Mouse (Mus musculus): Measurements from ENCODE around the gene Smpd3. TPM values are rescaled to one million over a fixed set of nuclear protein-coding genes. Genes with fewer than 3 reads are reported as not detected.
A peak's percentile ranks its signal among the peaks of the same experiment; 100 is the strongest.

The Smpd3 gene
- polyA plus RNA-seq, 1 experiment, result not detected

DNA sequence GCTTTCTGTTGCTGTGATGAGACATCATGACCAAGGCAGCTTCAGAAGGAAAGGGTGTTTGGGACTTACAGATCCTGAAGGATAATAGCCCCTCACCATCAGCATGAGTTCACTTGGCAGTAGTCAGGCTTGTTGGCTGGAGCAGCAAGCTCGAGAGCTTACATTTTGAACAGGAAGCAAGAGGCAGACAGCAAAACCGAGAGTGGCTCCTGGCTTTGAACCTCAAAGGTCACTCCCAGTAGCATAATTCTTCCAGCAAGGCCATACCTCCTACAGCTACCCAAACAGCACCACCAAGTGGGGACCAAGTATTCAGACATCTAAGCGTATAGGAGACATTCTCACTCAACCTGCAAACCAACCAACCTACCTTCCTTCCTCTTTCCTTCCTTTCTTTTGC lies 105.0 kb downstream of the Smpd3 start:
- WGBS, result 72% methylated on average over 3 of the region's 3 CpGs
- Histone ChIP-seq H3K27ac (ENCODE audit: insufficient read depth, low read depth, low read length) (no peak overlapping the region), H3K4me1 (ENCODE audit: control insufficient read depth, insufficient read depth, low read length) (no peaks in the 10 kb centered on the region), H3K4me3 (ENCODE audit: insufficient read depth, low read depth, low read length) (no peak overlapping the region)
- no peak for TF ChIP-seq POLR2A (IDR thresholded peaks at IDR 0.05; ENCODE audit: insufficient read depth, low read depth, low read length)
- TF ChIP-seq CTCF (IDR thresholded peaks at IDR 0.05; ENCODE audit: insufficient read depth, low read depth, low read length), result no peak

DNA sequence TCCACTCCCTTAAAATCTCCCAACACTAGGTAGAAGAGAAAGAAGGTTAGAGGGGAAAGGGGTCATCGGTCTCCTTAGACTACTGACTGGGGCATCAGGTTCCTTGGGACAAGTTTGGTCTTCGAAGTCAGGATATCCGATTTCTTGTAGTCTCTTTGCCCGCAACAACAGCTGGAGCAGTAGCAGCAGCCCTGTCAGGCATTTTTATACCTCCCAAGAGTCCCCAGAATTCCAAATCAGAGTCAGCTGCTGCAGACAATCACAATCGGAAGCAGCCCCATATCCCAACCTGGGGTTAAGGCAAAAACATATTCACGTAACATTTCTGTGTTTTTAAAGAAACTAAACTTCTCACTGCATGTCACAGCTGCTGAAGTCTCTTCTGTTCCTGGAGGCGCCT lies 106.3 kb downstream of the Smpd3 start:
- TF ChIP-seq CTCF (IDR thresholded peaks at IDR 0.05; ENCODE audit: insufficient read depth, low read depth, low read length), result no peak
- H3K4me1 ChIP-seq (ENCODE audit: control insufficient read depth, insufficient read depth, low read length), result no peaks in the 10 kb centered on the region
- WGBS, result 98% methylated on average over 7 of the region's 7 CpGs
- H3K27ac ChIP-seq (ENCODE audit: insufficient read depth, low read depth, low read length), result no peak overlapping the region
- H3K4me3 ChIP-seq (ENCODE audit: insufficient read depth, low read depth, low read length), result no peak overlapping the region

DNA sequence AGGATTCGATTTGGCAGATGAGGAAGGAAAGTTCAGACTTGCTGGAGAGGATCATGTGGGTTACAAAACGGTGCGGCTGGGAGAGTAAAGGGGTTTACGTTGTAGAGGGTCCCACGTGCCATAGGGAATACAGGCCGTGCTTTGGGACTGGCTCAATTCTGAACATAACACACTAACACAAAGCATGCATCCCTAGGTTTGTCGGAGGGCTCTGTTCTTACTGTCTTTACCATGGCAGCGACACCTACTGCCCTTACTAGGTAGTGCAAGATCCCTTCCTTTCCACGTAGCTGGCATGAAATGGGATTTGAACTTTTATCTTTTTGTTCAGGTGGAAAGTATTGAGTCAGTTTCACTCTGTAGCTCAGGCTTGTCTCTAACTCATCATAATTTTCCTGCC lies 111.2 kb downstream of the Smpd3 start:
- TF ChIP-seq POLR2A (IDR thresholded peaks at IDR 0.05; ENCODE audit: insufficient read depth, low read depth, low read length), result no peak
- TF ChIP-seq CTCF (IDR thresholded peaks at IDR 0.05; ENCODE audit: insufficient read depth, low read depth, low read length), result no peak
- no peaks in the 10 kb centered on the region for H3K4me1 ChIP-seq (ENCODE audit: control insufficient read depth, insufficient read depth, low read length)
- no peak overlapping the region for H3K27ac ChIP-seq (ENCODE audit: insufficient read depth, low read depth, low read length)
- WGBS, result 43% methylated on average over 9 of the region's 9 CpGs
- H3K4me3 ChIP-seq (ENCODE audit: insufficient read depth, low read depth, low read length), result no peak overlapping the region

DNA sequence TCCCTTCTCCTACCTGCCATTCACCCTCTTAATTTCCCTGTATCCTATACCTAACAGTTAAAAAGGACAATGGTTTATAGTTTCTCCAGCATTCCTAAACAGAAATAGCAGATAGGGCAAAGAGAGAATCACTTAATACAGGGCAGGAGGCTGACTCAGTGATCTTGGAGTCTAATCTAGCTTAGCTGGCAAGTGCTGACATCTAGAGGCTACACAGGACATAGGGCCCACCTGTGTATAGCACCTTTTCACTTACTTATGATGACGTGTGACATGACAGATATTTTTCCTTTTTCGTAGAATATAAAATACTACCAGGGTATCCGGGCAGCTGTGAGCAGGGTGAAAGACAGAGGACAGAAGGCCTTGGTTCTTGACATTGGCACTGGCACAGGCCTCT lies 118.2 kb downstream of the Smpd3 start:
- TF ChIP-seq CTCF (IDR thresholded peaks at IDR 0.05; ENCODE audit: insufficient read depth, low read depth, low read length), result no peak
- TF ChIP-seq POLR2A (IDR thresholded peaks at IDR 0.05; ENCODE audit: insufficient read depth, low read depth, low read length), result no peak
- no peak overlapping the region for H3K27ac ChIP-seq (ENCODE audit: insufficient read depth, low read depth, low read length)
- no peaks in the 10 kb centered on the region for H3K4me1 ChIP-seq (ENCODE audit: control insufficient read depth, insufficient read depth, low read length)
- no peak overlapping the region for H3K4me3 ChIP-seq (ENCODE audit: insufficient read depth, low read depth, low read length)
- 86% methylated on average over 3 of the region's 3 CpGs for WGBS

DNA sequence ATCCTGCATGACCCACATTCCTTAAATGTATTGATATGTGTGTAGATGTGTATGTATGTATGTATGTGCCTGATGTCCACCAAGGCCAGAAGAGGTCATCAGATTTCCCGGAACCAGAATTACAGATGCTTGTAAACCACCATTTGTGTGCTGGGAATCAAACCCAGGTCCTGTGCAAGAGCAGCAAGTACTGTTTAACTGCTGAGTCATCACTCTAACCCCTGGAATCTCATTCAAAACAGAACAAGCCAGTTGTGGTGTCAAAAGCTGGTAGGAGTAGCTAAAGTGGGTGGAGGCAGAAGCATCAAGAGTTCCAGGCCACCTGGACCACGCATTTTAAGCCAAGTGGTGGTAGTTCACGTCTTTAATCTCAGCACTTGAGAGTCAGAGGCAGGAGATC lies 123.8 kb downstream of the Smpd3 start:
- TF ChIP-seq CTCF (IDR thresholded peaks at IDR 0.05; ENCODE audit: insufficient read depth, low read depth, low read length) (no peak), POLR2A (IDR thresholded peaks at IDR 0.05; ENCODE audit: insufficient read depth, low read depth, low read length) (no peak)
- peaks cover under 1% of the 10 kb centered on the region; the same call in 1 of the 2 replicates for H3K4me1 ChIP-seq (ENCODE audit: control insufficient read depth, insufficient read depth, low read length)
- no peak overlapping the region for H3K4me3 ChIP-seq (ENCODE audit: insufficient read depth, low read depth, low read length)
- H3K27ac ChIP-seq (ENCODE audit: insufficient read depth, low read depth, low read length), result no peak overlapping the region
- WGBS, result 97% methylated on average over 3 of the region's 3 CpGs

DNA sequence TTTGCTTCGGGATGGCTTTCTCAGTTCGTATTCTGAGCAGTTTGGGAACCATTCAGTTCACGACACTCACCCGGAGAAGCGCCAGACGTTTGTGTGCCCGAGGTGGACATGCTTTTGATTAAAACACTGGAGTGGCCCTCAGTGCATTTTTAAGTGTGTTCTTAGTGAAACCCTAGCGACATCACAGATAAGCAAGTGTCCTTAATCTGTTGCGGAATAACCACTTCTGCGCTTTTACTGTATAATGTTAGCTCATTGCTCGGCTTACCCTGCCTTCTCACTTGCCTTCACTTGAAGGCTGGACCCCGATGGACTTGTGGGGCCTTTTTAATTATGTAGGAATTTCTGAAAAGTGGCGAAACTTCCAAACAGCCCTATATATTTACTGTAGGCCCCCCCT lies 126.4 kb downstream of the Smpd3 start:
- peaks cover 2% of the 10 kb centered on the region; the same call in 1 of the 2 replicates for H3K4me1 ChIP-seq (ENCODE audit: control insufficient read depth, insufficient read depth, low read length)

DNA sequence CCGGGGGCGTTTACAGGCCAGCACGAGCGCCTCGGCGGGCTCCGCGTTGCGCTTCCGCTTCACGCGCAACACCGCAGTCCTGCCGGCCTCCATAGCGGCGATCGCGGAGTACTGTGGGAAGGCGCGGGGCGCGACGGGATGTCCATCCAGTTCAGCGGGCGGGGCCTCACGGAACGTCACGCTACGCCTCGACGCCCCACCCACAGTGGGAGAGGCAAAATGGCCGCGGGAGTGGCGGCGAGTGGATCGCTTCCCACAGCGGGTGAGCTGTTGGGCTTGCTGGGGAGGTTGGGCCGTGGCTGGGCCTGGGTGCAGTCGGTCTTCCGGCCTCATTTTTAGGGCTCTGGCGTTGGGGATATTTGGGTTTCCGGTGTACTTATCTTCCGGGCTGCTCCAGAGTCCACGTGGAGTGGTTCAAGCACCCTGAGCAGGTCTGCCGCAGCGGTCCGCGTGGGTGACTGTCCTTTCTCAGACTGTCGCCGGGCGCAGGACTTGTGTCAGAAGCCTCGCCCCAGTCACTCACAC lies 126.9 kb downstream of the Smpd3 start, which contains the start of the genes Slc7a6os and Prmt7:
Slc7a6os (minus strand) TSS at position 115 of the 525 bp plus-strand sequence.
Prmt7 (plus strand) TSS at position 116 of the 525 bp plus-strand sequence.
- Histone ChIP-seq H3K4me3 (ENCODE audit: insufficient read depth, low read depth, low read length) (peak within 1 kb of the TSS; percentile 84), H3K4me1 (ENCODE audit: control insufficient read depth, insufficient read depth, low read length) (peaks cover 2% of the 10 kb centered on the region; the same call in 1 of the 2 replicates), H3K27ac (ENCODE audit: insufficient read depth, low read depth, low read length) (peak within 1 kb of the TSS; percentile 68)
- WGBS, result under 1% methylated on average over 52 of the region's 52 CpGs
- no peak for TF ChIP-seq CTCF (IDR thresholded peaks at IDR 0.05; ENCODE audit: insufficient read depth, low read depth, low read length)
- peak; percentile 91 for TF ChIP-seq POLR2A (IDR thresholded peaks at IDR 0.05; ENCODE audit: insufficient read depth, low read depth, low read length)

More for the DNA sequence above, 126.4 kb downstream of the Smpd3 start:
- Histone ChIP-seq H3K4me3 (ENCODE audit: insufficient read depth, low read depth, low read length) (peak overlapping the region; percentile 84), H3K27ac (ENCODE audit: insufficient read depth, low read depth, low read length) (no peak overlapping the region)
- TF ChIP-seq CTCF (IDR thresholded peaks at IDR 0.05; ENCODE audit: insufficient read depth, low read depth, low read length), result no peak
- TF ChIP-seq POLR2A (IDR thresholded peaks at IDR 0.05; ENCODE audit: insufficient read depth, low read depth, low read length), result no peak
- 1% methylated on average over 13 of the region's 13 CpGs for WGBS

DNA sequence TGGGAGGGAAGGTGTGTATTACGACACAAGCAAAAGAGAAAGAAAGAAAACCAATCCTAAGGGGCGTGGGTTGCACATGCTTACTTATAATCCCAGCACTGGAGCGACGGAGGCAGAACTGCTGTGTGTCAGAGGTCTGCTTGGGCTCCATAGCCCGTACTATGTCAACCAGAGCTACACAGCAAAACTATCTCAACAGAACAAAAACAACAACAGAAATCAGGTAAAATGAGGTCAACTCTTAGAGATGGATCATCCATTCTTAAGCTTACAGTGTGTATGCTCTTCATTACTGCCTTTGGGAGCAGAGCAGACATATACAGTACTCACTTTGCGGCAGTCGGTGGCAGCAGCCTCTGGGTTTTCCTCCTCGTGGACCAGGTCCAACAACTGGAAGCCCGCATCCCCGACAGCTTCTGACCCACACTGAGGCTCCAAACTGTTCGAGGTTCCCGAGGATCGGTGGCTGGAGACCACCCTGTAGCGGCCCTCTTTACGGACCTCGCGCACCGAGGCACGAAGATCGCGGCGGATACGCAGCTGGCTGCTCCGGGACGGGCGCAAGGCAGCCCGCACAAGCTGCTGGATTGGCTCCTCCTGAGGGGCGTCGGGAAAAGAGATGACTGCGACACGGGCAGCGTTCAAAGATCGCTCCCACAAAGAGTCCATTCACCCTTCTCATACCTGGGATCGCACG lies 127.6 kb downstream of the Smpd3 start:
- WGBS, result under 1% methylated on average over 35 of the region's 35 CpGs
- no peak for TF ChIP-seq CTCF (IDR thresholded peaks at IDR 0.05; ENCODE audit: insufficient read depth, low read depth, low read length)
- TF ChIP-seq POLR2A (IDR thresholded peaks at IDR 0.05; ENCODE audit: insufficient read depth, low read depth, low read length), result no peak

More for the DNA sequence above, 127.6 kb downstream of the Smpd3 start:
- Histone ChIP-seq H3K4me3 (ENCODE audit: insufficient read depth, low read depth, low read length) (peak overlapping the region; percentile 84), H3K4me1 (ENCODE audit: control insufficient read depth, insufficient read depth, low read length) (peaks cover 2% of the 10 kb centered on the region; the same call in 1 of the 2 replicates), H3K27ac (ENCODE audit: insufficient read depth, low read depth, low read length) (peak overlapping the region; percentile 68)

Other genes with a start within 250 kb of the Smpd3 start
- gene Esrp2, start 201.0 kb downstream of the Smpd3 start, polyA plus RNA-seq (2012; ENCODE audit: insufficient read depth, insufficient read length, low replicate concordance, missing spikeins), result not detected in 2 replicates
- gene Pla2g15, start 187.6 kb downstream of the Smpd3 start, polyA plus RNA-seq (2012; ENCODE audit: insufficient read depth, insufficient read length, low replicate concordance, missing spikeins), result not detected in 2 replicates
- gene Slc7a6, start 169.1 kb downstream of the Smpd3 start, polyA plus RNA-seq (2012; ENCODE audit: insufficient read depth, insufficient read length, low replicate concordance, missing spikeins), result not detected in 2 replicates
- gene Slc7a6os, start 127.1 kb downstream of the Smpd3 start, polyA plus RNA-seq (2012; ENCODE audit: insufficient read depth, insufficient read length, low replicate concordance, missing spikeins), result not detected in 2 replicates
- gene Prmt7, start 127.1 kb downstream of the Smpd3 start, polyA plus RNA-seq (2012; ENCODE audit: insufficient read depth, insufficient read length, low replicate concordance, missing spikeins), result not detected in 2 replicates
- gene Zfp90, start 77.3 kb upstream of the Smpd3 start, polyA plus RNA-seq (2012; ENCODE audit: insufficient read depth, insufficient read length, low replicate concordance, missing spikeins), result not detected in 2 replicates
- gene 6030452D12Rik, start 162.5 kb upstream of the Smpd3 start, polyA plus RNA-seq (2012; ENCODE audit: insufficient read depth, insufficient read length, low replicate concordance, missing spikeins), result not detected in 2 replicates
- not detected in 2 replicates for gene Cdh3, start 172.9 kb upstream of the Smpd3 start, polyA plus RNA-seq (2012; ENCODE audit: insufficient read depth, insufficient read length, low replicate concordance, missing spikeins)
- gene Gm10073, start 235.5 kb upstream of the Smpd3 start, polyA plus RNA-seq (2012; ENCODE audit: insufficient read depth, insufficient read length, low replicate concordance, missing spikeins), result 1,644 TPM in 1 of 2 replicates, not detected in the other